Mouse (Mus musculus): ENCODE measurements around the gene Nepn. TPM values are rescaled to one million over a fixed set of nuclear protein-coding genes. Genes with fewer than 3 reads are reported as not detected.

Nepn gene
- polyA plus RNA-seq, 1 experiment = 0.05 TPM

GRCm38 (mm10) chr10:52407526-52407925, 18.8 kb downstream of the Nepn start:
- no peak for DNase-seq (ENCODE audit: low read depth)
- TF ChIP-seq POLR2A (IDR thresholded peaks at IDR 0.05; ENCODE audit: borderline replicate concordance, extremely low read depth, insufficient read depth, insufficient read length, poor library complexity, severe bottlenecking) = no peak
- no peak for TF ChIP-seq CTCF (IDR thresholded peaks at IDR 0.05; ENCODE audit: borderline replicate concordance, extremely low read depth, insufficient read depth, insufficient read length)

GRCm38 (mm10) chr10:52415020-52415419, 26.2 kb downstream of the Nepn start:
- TF ChIP-seq CTCF (IDR thresholded peaks at IDR 0.05; ENCODE audit: borderline replicate concordance, extremely low read depth, insufficient read depth, insufficient read length) (no peak), POLR2A (IDR thresholded peaks at IDR 0.05; ENCODE audit: borderline replicate concordance, extremely low read depth, insufficient read depth, insufficient read length, poor library complexity, severe bottlenecking) (no peak)
- DNase-seq (ENCODE audit: low read depth) = no peak

GRCm38 (mm10) chr10:52416458-52416857, 27.7 kb downstream of the Nepn start:
- DNase-seq (ENCODE audit: low read depth) = peak; percentile 24
- TF ChIP-seq POLR2A (IDR thresholded peaks at IDR 0.05; ENCODE audit: borderline replicate concordance, extremely low read depth, insufficient read depth, insufficient read length, poor library complexity, severe bottlenecking) (no peak), CTCF (IDR thresholded peaks at IDR 0.05; ENCODE audit: borderline replicate concordance, extremely low read depth, insufficient read depth, insufficient read length) (no peak)

- peak; percentile 100 for DNase-seq (ENCODE audit: low read depth)
- peak; percentile 86 for TF ChIP-seq POLR2A (IDR thresholded peaks at IDR 0.05; ENCODE audit: borderline replicate concordance, extremely low read depth, insufficient read depth, insufficient read length, poor library complexity, severe bottlenecking)
- peak; percentile 91 for TF ChIP-seq CTCF (IDR thresholded peaks at IDR 0.05; ENCODE audit: borderline replicate concordance, extremely low read depth, insufficient read depth, insufficient read length)
Measured at GRCm38 (mm10) chr10:52417299-52417997, 28.7 kb downstream of the Nepn start, which contains the start of gene Nus1. TSS of gene Nus1 (plus strand) at chr10:52417547.

- TF ChIP-seq POLR2A (IDR thresholded peaks at IDR 0.05; ENCODE audit: borderline replicate concordance, extremely low read depth, insufficient read depth, insufficient read length, poor library complexity, severe bottlenecking) (no peak), CTCF (IDR thresholded peaks at IDR 0.05; ENCODE audit: borderline replicate concordance, extremely low read depth, insufficient read depth, insufficient read length) (no peak)
- DNase-seq (ENCODE audit: low read depth) = peak; percentile 51
Measured at GRCm38 (mm10) chr10:52417998-52418860, 29.5 kb downstream of the Nepn start.

- DNase-seq (ENCODE audit: low read depth) = no peak
Measured at GRCm38 (mm10) chr10:52418931-52419330, 30.2 kb downstream of the Nepn start.

GRCm38 (mm10) chr10:52419402-52419801, 30.6 kb downstream of the Nepn start:
- TF ChIP-seq POLR2A (IDR thresholded peaks at IDR 0.05; ENCODE audit: borderline replicate concordance, extremely low read depth, insufficient read depth, insufficient read length, poor library complexity, severe bottlenecking) (no peak), CTCF (IDR thresholded peaks at IDR 0.05; ENCODE audit: borderline replicate concordance, extremely low read depth, insufficient read depth, insufficient read length) (no peak)
- DNase-seq (ENCODE audit: low read depth) = no peak

More at GRCm38 (mm10) chr10:52418931-52419330, 30.2 kb downstream of the Nepn start:
- TF ChIP-seq POLR2A (IDR thresholded peaks at IDR 0.05; ENCODE audit: borderline replicate concordance, extremely low read depth, insufficient read depth, insufficient read length, poor library complexity, severe bottlenecking) (no peak), CTCF (IDR thresholded peaks at IDR 0.05; ENCODE audit: borderline replicate concordance, extremely low read depth, insufficient read depth, insufficient read length) (no peak)

GRCm38 (mm10) chr10:52420526-52420925, 31.8 kb downstream of the Nepn start:
- TF ChIP-seq CTCF (IDR thresholded peaks at IDR 0.05; ENCODE audit: borderline replicate concordance, extremely low read depth, insufficient read depth, insufficient read length) (no peak), POLR2A (IDR thresholded peaks at IDR 0.05; ENCODE audit: borderline replicate concordance, extremely low read depth, insufficient read depth, insufficient read length, poor library complexity, severe bottlenecking) (no peak)
- DNase-seq (ENCODE audit: low read depth) = no peak

- DNase-seq (ENCODE audit: low read depth) = no peak
- TF ChIP-seq CTCF (IDR thresholded peaks at IDR 0.05; ENCODE audit: borderline replicate concordance, extremely low read depth, insufficient read depth, insufficient read length) (no peak), POLR2A (IDR thresholded peaks at IDR 0.05; ENCODE audit: borderline replicate concordance, extremely low read depth, insufficient read depth, insufficient read length, poor library complexity, severe bottlenecking) (no peak)
Measured at GRCm38 (mm10) chr10:52421716-52422115, 32.9 kb downstream of the Nepn start.

- peak; percentile 29 for DNase-seq (ENCODE audit: low read depth)
- TF ChIP-seq CTCF (IDR thresholded peaks at IDR 0.05; ENCODE audit: borderline replicate concordance, extremely low read depth, insufficient read depth, insufficient read length) (peak; percentile 22; the same call in 1 of the 2 replicates), POLR2A (IDR thresholded peaks at IDR 0.05; ENCODE audit: borderline replicate concordance, extremely low read depth, insufficient read depth, insufficient read length, poor library complexity, severe bottlenecking) (no peak)
Measured at GRCm38 (mm10) chr10:52423097-52423496, 34.3 kb downstream of the Nepn start.

- DNase-seq (ENCODE audit: low read depth) = no peak
- TF ChIP-seq CTCF (IDR thresholded peaks at IDR 0.05; ENCODE audit: borderline replicate concordance, extremely low read depth, insufficient read depth, insufficient read length) (no peak), POLR2A (IDR thresholded peaks at IDR 0.05; ENCODE audit: borderline replicate concordance, extremely low read depth, insufficient read depth, insufficient read length, poor library complexity, severe bottlenecking) (no peak)
Measured at GRCm38 (mm10) chr10:52426314-52426980, 37.7 kb downstream of the Nepn start.
